ENCODE assay signal across 15 mouse cellular contexts in the genomic region with DNA sequence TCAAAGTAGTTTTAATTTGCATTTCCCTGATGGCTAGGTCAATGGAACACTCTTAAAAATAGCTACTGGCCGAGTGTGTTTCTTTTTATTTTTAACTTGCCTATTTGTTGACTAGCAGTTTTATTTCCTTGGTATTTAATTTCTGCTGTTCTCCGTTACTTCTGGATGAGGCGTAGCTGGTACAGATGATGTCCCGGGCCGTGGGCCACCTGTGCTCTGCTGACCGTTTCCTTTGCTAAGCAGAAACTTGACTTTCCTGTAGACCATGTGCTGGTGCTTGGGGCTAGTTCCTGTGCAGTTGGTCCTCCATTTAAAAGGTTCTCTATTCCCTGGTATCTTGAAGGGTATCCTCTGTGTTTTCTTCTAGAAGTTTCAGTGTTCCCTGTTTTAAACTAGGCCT.
"Had no signal": no experiment of that assay in that cellular context is flagged by ENCODE, and none has a peak within 500 bp of the region (broad histone marks: within the 10 kb centered on the region; RNA-seq: fewer than 3 reads in every experiment).

No protein-coding gene starts in this region.

- H3K9me3 ChIP-seq: limb, embryonic 10.5 days; limb, embryonic 13.5 days had no signal

- H3K27me3 ChIP-seq: limb, embryonic 13.5 days had no signal

- H3K27ac ChIP-seq: limb, embryonic 10.5 days; limb, embryonic 13.5 days; macrophage; stomach, postnatal 0 days had no signal

- H3K9ac ChIP-seq: limb, embryonic 13.5 days; lung, embryonic 14.5 days had no signal

- H3K4me2 ChIP-seq: limb, embryonic 13.5 days; lung, embryonic 14.5 days had no signal

- H3K4me3 ChIP-seq: limb, embryonic 10.5 days; limb, embryonic 13.5 days had no signal

- ATAC-seq: intestine, embryonic 16.5 days; lung, postnatal 0 days had no signal

- H3K36me3 ChIP-seq: limb, embryonic 10.5 days; limb, embryonic 13.5 days had no signal

- DNase-seq: kidney, adult 18-20 months; kidney, adult 9 months; kidney, postnatal 14 days; kidney, postnatal 4 days; lung, embryonic 14.5 days; midbrain, embryonic 14.5 days; thymus, adult 2 months; thymus, postnatal 14 days; thymus, postnatal 4 days had no signal
